Mouse (Mus musculus): ENCODE data around the gene Abca17. TPM values are rescaled to one million over a fixed set of nuclear protein-coding genes. Genes with fewer than 3 reads are reported as not detected.

Abca17 gene
- polyA plus RNA-seq, 1 experiment from 2014 or later: not detected

GRCm38 (mm10) chr17:24378496-24378895 is 27.6 kb upstream of the Abca17 start:
- no peak for ATAC-seq (ENCODE audit: insufficient read depth)

GRCm38 (mm10) chr17:24375886-24376285 is 25.0 kb upstream of the Abca17 start:
- WGBS: 92% methylated on average over 6 of the region's 6 CpGs
- Histone ChIP-seq H3K9me3 (ENCODE audit: low read depth, low read length) (no peaks in the 10 kb centered on the region), H3K27me3 (ENCODE audit: insufficient read depth, low read length) (no peaks in the 10 kb centered on the region), H3K36me3 (ENCODE audit: insufficient read depth) (peaks cover 26% of the 10 kb centered on the region; the same call in 1 of the 2 replicates), H3K4me1 (ENCODE audit: insufficient read depth) (no peaks in the 10 kb centered on the region), H3K4me3 (ENCODE audit: low read depth, low read length) (no peak overlapping the region), H3K27ac (ENCODE audit: low read depth) (no peak overlapping the region), H3K9ac (no peak overlapping the region), H3K4me2 (no peak overlapping the region)
- ATAC-seq (ENCODE audit: insufficient read depth) (no peak), DNase-seq (no peak)
- no peak for TF ChIP-seq CTCF (IDR thresholded peaks at IDR 0.05; ENCODE audit: low read depth)

More at GRCm38 (mm10) chr17:24378496-24378895, 27.6 kb upstream of the Abca17 start:
- H3K4me1 ChIP-seq (ENCODE audit: insufficient read depth): no peaks in the 10 kb centered on the region
- no peak overlapping the region for H3K27ac ChIP-seq (ENCODE audit: low read depth)
- TF ChIP-seq CTCF (IDR thresholded peaks at IDR 0.05; ENCODE audit: low read depth): no peak
- no peaks in the 10 kb centered on the region for H3K9me3 ChIP-seq (ENCODE audit: low read depth, low read length)
- no peak overlapping the region for H3K4me2 ChIP-seq
- WGBS: 67% methylated on average over 2 of the region's 2 CpGs
- H3K9ac ChIP-seq: no peak overlapping the region
- H3K4me3 ChIP-seq (ENCODE audit: low read depth, low read length): no peak overlapping the region
- no peak for DNase-seq
- no peaks in the 10 kb centered on the region for H3K27me3 ChIP-seq (ENCODE audit: insufficient read depth, low read length)
- H3K36me3 ChIP-seq (ENCODE audit: insufficient read depth): peaks cover 26% of the 10 kb centered on the region; the same call in 1 of the 2 replicates

- Histone ChIP-seq H3K27ac (ENCODE audit: low read depth) (no peak overlapping the region), H3K4me1 (ENCODE audit: insufficient read depth) (no peaks in the 10 kb centered on the region), H3K9me3 (ENCODE audit: low read depth, low read length) (no peaks in the 10 kb centered on the region), H3K4me2 (no peak overlapping the region), H3K27me3 (ENCODE audit: insufficient read depth, low read length) (no peaks in the 10 kb centered on the region), H3K36me3 (ENCODE audit: insufficient read depth) (peaks cover 26% of the 10 kb centered on the region; the same call in 1 of the 2 replicates), H3K9ac (no peak overlapping the region), H3K4me3 (ENCODE audit: low read depth, low read length) (no peak overlapping the region)
- TF ChIP-seq CTCF (IDR thresholded peaks at IDR 0.05; ENCODE audit: low read depth): no peak
- peak; percentile 56; the same call in 1 of the 2 replicates for ATAC-seq (ENCODE audit: insufficient read depth)
- peak; percentile 35 for DNase-seq
- WGBS: 61% methylated on average over 4 of the region's 5 CpGs
These were observed 24.3 kb upstream of the Abca17 start for GRCm38 (mm10) chr17:24375094-24375712.

GRCm38 (mm10) chr17:24365863-24366262 is 15.0 kb upstream of the Abca17 start:
- H3K4me1 ChIP-seq (ENCODE audit: insufficient read depth): no peaks in the 10 kb centered on the region
- no peak overlapping the region for H3K4me3 ChIP-seq (ENCODE audit: low read depth, low read length)
- ATAC-seq (ENCODE audit: insufficient read depth) (peak; percentile 31; the same call in 1 of the 2 replicates), DNase-seq (peak; percentile 27)
- WGBS: 41% methylated on average over 13 of the region's 13 CpGs
- TF ChIP-seq CTCF (IDR thresholded peaks at IDR 0.05; ENCODE audit: low read depth): no peak
- H3K36me3 ChIP-seq (ENCODE audit: insufficient read depth): peaks cover 5% of the 10 kb centered on the region; the same call in 1 of the 2 replicates
- H3K27me3 ChIP-seq (ENCODE audit: insufficient read depth, low read length): no peaks in the 10 kb centered on the region
- H3K4me2 ChIP-seq: no peak overlapping the region
- H3K9ac ChIP-seq: no peak overlapping the region
- H3K27ac ChIP-seq (ENCODE audit: low read depth): no peak overlapping the region
- H3K9me3 ChIP-seq (ENCODE audit: low read depth, low read length): no peaks in the 10 kb centered on the region

GRCm38 (mm10) chr17:24364461-24364860 is 13.6 kb upstream of the Abca17 start:
- no peak overlapping the region for H3K9ac ChIP-seq
- H3K4me3 ChIP-seq (ENCODE audit: low read depth, low read length): no peak overlapping the region
- no peak overlapping the region for H3K4me2 ChIP-seq
- DNase-seq (no peak), ATAC-seq (ENCODE audit: insufficient read depth) (no peak)
- WGBS: 79% methylated on average over 9 of the region's 9 CpGs
- no peaks in the 10 kb centered on the region for H3K9me3 ChIP-seq (ENCODE audit: low read depth, low read length)
- H3K36me3 ChIP-seq (ENCODE audit: insufficient read depth): peaks cover 5% of the 10 kb centered on the region; the same call in 1 of the 2 replicates
- no peak for TF ChIP-seq CTCF (IDR thresholded peaks at IDR 0.05; ENCODE audit: low read depth)
- no peaks in the 10 kb centered on the region for H3K27me3 ChIP-seq (ENCODE audit: insufficient read depth, low read length)
- no peak overlapping the region for H3K27ac ChIP-seq (ENCODE audit: low read depth)
- H3K4me1 ChIP-seq (ENCODE audit: insufficient read depth): 0 out of 2 replicates have a peak, but pooled peaks cover 4% of the 10 kb centered on the region

GRCm38 (mm10) chr17:24362527-24362926 is 11.7 kb upstream of the Abca17 start:
- 56% methylated on average over 9 of the region's 9 CpGs for WGBS
- DNase-seq: peak; percentile 20
- Histone ChIP-seq H3K27ac (ENCODE audit: low read depth) (no peak overlapping the region), H3K4me2 (no peak overlapping the region), H3K4me3 (ENCODE audit: low read depth, low read length) (no peak overlapping the region), H3K9me3 (ENCODE audit: low read depth, low read length) (no peaks in the 10 kb centered on the region), H3K27me3 (ENCODE audit: insufficient read depth, low read length) (no peaks in the 10 kb centered on the region), H3K36me3 (ENCODE audit: insufficient read depth) (peaks cover 5% of the 10 kb centered on the region; the same call in 1 of the 2 replicates), H3K4me1 (ENCODE audit: insufficient read depth) (0 out of 2 replicates have a peak, but pooled peaks cover 4% of the 10 kb centered on the region), H3K9ac (no peak overlapping the region)
- no peak for ATAC-seq (ENCODE audit: insufficient read depth)
- TF ChIP-seq CTCF (IDR thresholded peaks at IDR 0.05; ENCODE audit: low read depth): no peak

- Histone ChIP-seq H3K4me3 (ENCODE audit: low read depth, low read length) (no peak overlapping the region), H3K4me2 (no peak overlapping the region), H3K9me3 (ENCODE audit: low read depth, low read length) (no peaks in the 10 kb centered on the region), H3K27me3 (ENCODE audit: insufficient read depth, low read length) (no peaks in the 10 kb centered on the region), H3K9ac (no peak overlapping the region), H3K36me3 (ENCODE audit: insufficient read depth) (no peaks in the 10 kb centered on the region), H3K4me1 (ENCODE audit: insufficient read depth) (0 out of 2 replicates have a peak, but pooled peaks cover 4% of the 10 kb centered on the region), H3K27ac (ENCODE audit: low read depth) (no peak overlapping the region)
- no peak for TF ChIP-seq CTCF (IDR thresholded peaks at IDR 0.05; ENCODE audit: low read depth)
- ATAC-seq (ENCODE audit: insufficient read depth) (no peak), DNase-seq (no peak)
- WGBS: 64% methylated on average over 5 of the region's 5 CpGs
These were observed 10.4 kb upstream of the Abca17 start for GRCm38 (mm10) chr17:24361291-24361690.

Data from lung, embryonic 14.5 days (tissue).